Mouse (Mus musculus) CH12.LX (cell line): ENCODE data around the gene Pramel6. TPM values are rescaled to one million over a fixed set of nuclear protein-coding genes. Genes with fewer than 3 reads are reported as not detected.

Experiments used
- polyA plus RNA-seq: library from polyadenylated mRNA; unstranded; fragments of >175 nt; gene quantifications from 2 replicates; pipeline ENCODE4 v1.2.1, GENCODE M21; 2012; ENCODE audit warnings: low read depth; ENCODE audit not compliant: insufficient read length
- total RNA-seq, 2 experiments: library from RNA; depleted of rRNA; stranded (reverse); fragments of 300-350 nt in 1 of 2; fragments of >200 nt in 1 of 2; gene quantifications; 2 replicates each; pipeline ENCODE4 v1.2.3; 2012 to 2014

The Pramel6 gene
- total and polyA plus RNA-seq, 3 experiments = not detected

Other genes starting within 250 kb of the Pramel6 start
Only the 20 nearest of the 23 such genes appear.
- gene Olfr1118, start 199.0 kb upstream of the Pramel6 start, total RNA-seq (2012; rRNA removed) = not detected in 2 replicates
- gene Olfr1118, start 199.0 kb upstream of the Pramel6 start, total RNA-seq (2014; rRNA removed) = not detected in 2 replicates
- not detected in 2 replicates for gene Olfr1118, start 199.0 kb upstream of the Pramel6 start, polyA plus RNA-seq
- not detected in 2 replicates for gene Olfr1120, start 151.8 kb upstream of the Pramel6 start, total RNA-seq (2012; rRNA removed)
- gene Olfr1120, start 151.8 kb upstream of the Pramel6 start, total RNA-seq (2014; rRNA removed) = not detected in 2 replicates
- not detected in 2 replicates for gene Olfr1120, start 151.8 kb upstream of the Pramel6 start, polyA plus RNA-seq
- not detected in 2 replicates for gene Olfr1121, start 136.7 kb upstream of the Pramel6 start, total RNA-seq (2012; rRNA removed)
- gene Olfr1121, start 136.7 kb upstream of the Pramel6 start, total RNA-seq (2014; rRNA removed) = not detected in 2 replicates
- not detected in 2 replicates for gene Olfr1121, start 136.7 kb upstream of the Pramel6 start, polyA plus RNA-seq
- gene Olfr1122, start 120.7 kb upstream of the Pramel6 start, total RNA-seq (2012; rRNA removed) = not detected in 2 replicates
- gene Olfr1122, start 120.7 kb upstream of the Pramel6 start, total RNA-seq (2014; rRNA removed) = not detected in 2 replicates
- gene Olfr1122, start 120.7 kb upstream of the Pramel6 start, polyA plus RNA-seq = not detected in 2 replicates
- not detected in 2 replicates for gene Olfr1123, start 89.9 kb upstream of the Pramel6 start, total RNA-seq (2012; rRNA removed)
- not detected in 2 replicates for gene Olfr1123, start 89.9 kb upstream of the Pramel6 start, total RNA-seq (2014; rRNA removed)
- not detected in 2 replicates for gene Olfr1123, start 89.9 kb upstream of the Pramel6 start, polyA plus RNA-seq
- not detected in 2 replicates for gene Olfr1124, start 76.3 kb upstream of the Pramel6 start, total RNA-seq (2012; rRNA removed)
- not detected in 2 replicates for gene Olfr1124, start 76.3 kb upstream of the Pramel6 start, total RNA-seq (2014; rRNA removed)
- gene Olfr1124, start 76.3 kb upstream of the Pramel6 start, polyA plus RNA-seq = not detected in 2 replicates
- gene Olfr1126, start 52.6 kb upstream of the Pramel6 start, total RNA-seq (2012; rRNA removed) = not detected in 2 replicates
- gene Olfr1126, start 52.6 kb upstream of the Pramel6 start, total RNA-seq (2014; rRNA removed) = not detected in 2 replicates
- gene Olfr1126, start 52.6 kb upstream of the Pramel6 start, polyA plus RNA-seq = not detected in 2 replicates
- not detected in 2 replicates for gene Pramel7, start 9.5 kb upstream of the Pramel6 start, total RNA-seq (2012; rRNA removed)
- gene Pramel7, start 9.5 kb upstream of the Pramel6 start, total RNA-seq (2014; rRNA removed) = not detected in 2 replicates
- gene Pramel7, start 9.5 kb upstream of the Pramel6 start, polyA plus RNA-seq = not detected in 2 replicates
- gene Olfr153, start 25.2 kb downstream of the Pramel6 start, total RNA-seq (2012; rRNA removed) = not detected in 2 replicates
- not detected in 2 replicates for gene Olfr153, start 25.2 kb downstream of the Pramel6 start, total RNA-seq (2014; rRNA removed)
- gene Olfr153, start 25.2 kb downstream of the Pramel6 start, polyA plus RNA-seq = not detected in 2 replicates
- not detected in 2 replicates for gene Olfr1128, start 39.0 kb downstream of the Pramel6 start, total RNA-seq (2012; rRNA removed)
- gene Olfr1128, start 39.0 kb downstream of the Pramel6 start, total RNA-seq (2014; rRNA removed) = not detected in 2 replicates
- gene Olfr1128, start 39.0 kb downstream of the Pramel6 start, polyA plus RNA-seq = not detected in 2 replicates
- gene Olfr1129, start 67.3 kb downstream of the Pramel6 start, total RNA-seq (2012; rRNA removed) = not detected in 2 replicates
- not detected in 2 replicates for gene Olfr1129, start 67.3 kb downstream of the Pramel6 start, total RNA-seq (2014; rRNA removed)
- 0.17 TPM in 1 of 2 replicates, not detected in the other for gene Olfr1129, start 67.3 kb downstream of the Pramel6 start, polyA plus RNA-seq
- gene Olfr1130, start 99.6 kb downstream of the Pramel6 start, total RNA-seq (2012; rRNA removed) = not detected in 2 replicates
- not detected in 2 replicates for gene Olfr1130, start 99.6 kb downstream of the Pramel6 start, total RNA-seq (2014; rRNA removed)
- gene Olfr1130, start 99.6 kb downstream of the Pramel6 start, polyA plus RNA-seq = not detected in 2 replicates
- not detected in 2 replicates for gene Olfr1131, start 120.5 kb downstream of the Pramel6 start, total RNA-seq (2012; rRNA removed)
- not detected in 2 replicates for gene Olfr1131, start 120.5 kb downstream of the Pramel6 start, total RNA-seq (2014; rRNA removed)
- not detected in 2 replicates for gene Olfr1131, start 120.5 kb downstream of the Pramel6 start, polyA plus RNA-seq
- gene Olfr1132, start 131.0 kb downstream of the Pramel6 start, total RNA-seq (2012; rRNA removed) = not detected in 2 replicates
- not detected in 2 replicates for gene Olfr1132, start 131.0 kb downstream of the Pramel6 start, total RNA-seq (2014; rRNA removed)
- gene Olfr1132, start 131.0 kb downstream of the Pramel6 start, polyA plus RNA-seq = not detected in 2 replicates
- not detected in 2 replicates for gene Olfr1133, start 140.8 kb downstream of the Pramel6 start, total RNA-seq (2012; rRNA removed)
- gene Olfr1133, start 140.8 kb downstream of the Pramel6 start, total RNA-seq (2014; rRNA removed) = not detected in 2 replicates
- not detected in 2 replicates for gene Olfr1133, start 140.8 kb downstream of the Pramel6 start, polyA plus RNA-seq
- gene Olfr1134, start 151.9 kb downstream of the Pramel6 start, total RNA-seq (2012; rRNA removed) = not detected in 2 replicates
- not detected in 2 replicates for gene Olfr1134, start 151.9 kb downstream of the Pramel6 start, total RNA-seq (2014; rRNA removed)
- gene Olfr1134, start 151.9 kb downstream of the Pramel6 start, polyA plus RNA-seq = not detected in 2 replicates
- not detected in 2 replicates for gene Olfr1135, start 167.1 kb downstream of the Pramel6 start, total RNA-seq (2012; rRNA removed)
- not detected in 2 replicates for gene Olfr1135, start 167.1 kb downstream of the Pramel6 start, total RNA-seq (2014; rRNA removed)
- not detected in 2 replicates for gene Olfr1135, start 167.1 kb downstream of the Pramel6 start, polyA plus RNA-seq
- not detected in 2 replicates for gene Olfr1136, start 187.4 kb downstream of the Pramel6 start, total RNA-seq (2012; rRNA removed)
- not detected in 2 replicates for gene Olfr1136, start 187.4 kb downstream of the Pramel6 start, total RNA-seq (2014; rRNA removed)
- gene Olfr1136, start 187.4 kb downstream of the Pramel6 start, polyA plus RNA-seq = not detected in 2 replicates
- gene Olfr1137, start 206.6 kb downstream of the Pramel6 start, total RNA-seq (2012; rRNA removed) = not detected in 2 replicates
- not detected in 2 replicates for gene Olfr1137, start 206.6 kb downstream of the Pramel6 start, total RNA-seq (2014; rRNA removed)
- gene Olfr1137, start 206.6 kb downstream of the Pramel6 start, polyA plus RNA-seq = not detected in 2 replicates
- gene Olfr1138, start 233.4 kb downstream of the Pramel6 start, total RNA-seq (2012; rRNA removed) = not detected in 2 replicates
- not detected in 2 replicates for gene Olfr1138, start 233.4 kb downstream of the Pramel6 start, total RNA-seq (2014; rRNA removed)
- not detected in 2 replicates for gene Olfr1138, start 233.4 kb downstream of the Pramel6 start, polyA plus RNA-seq